Mouse (Mus musculus) ES-Bruce4 (cell line): Measurements from ENCODE around the gene Daglb. TPM values are rescaled to one million over a fixed set of nuclear protein-coding genes. Genes with fewer than 3 reads are reported as not detected.

Source experiments
- H3K27ac ChIP-seq: 2 replicates; pipeline ENCODE4 v1.5.1; 2012; ENCODE audit warnings: low read length, inconsistent platforms; ENCODE audit not compliant: insufficient read depth
- H3K27me3 ChIP-seq: 2 replicates; pipeline ENCODE4 v1.6.1; 2012; ENCODE audit warnings: mild to moderate bottlenecking, low read length, inconsistent platforms; ENCODE audit not compliant: control insufficient read depth, poor library complexity, insufficient read depth, severe bottlenecking
- H3K36me3 ChIP-seq: 2 replicates; pipeline ENCODE4 v1.6.1; 2012; ENCODE audit warnings: inconsistent platforms, mild to moderate bottlenecking, low read length, moderate library complexity; ENCODE audit not compliant: control insufficient read depth, poor library complexity, insufficient read depth, severe bottlenecking
- H3K4me1 ChIP-seq: one replicate; pipeline ENCODE4 v1.8.1; 2011; ENCODE audit warnings: low read length; ENCODE audit not compliant: control insufficient read depth, insufficient read depth
- H3K4me3 ChIP-seq: 2 replicates; pipeline ENCODE4 v1.5.1; 2011; ENCODE audit warnings: low read depth, mild to moderate bottlenecking, low read length
- H3K9ac ChIP-seq: 2 replicates; pipeline ENCODE4 v1.6.1; 2012; ENCODE audit warnings: low read depth, mild to moderate bottlenecking, inconsistent platforms; ENCODE audit not compliant: poor library complexity, severe bottlenecking
- H3K9me3 ChIP-seq: replicated peaks from 2 replicates; pipeline ENCODE4 v1.6.1; 2012; ENCODE audit warnings: mild to moderate bottlenecking, low read length, inconsistent platforms; ENCODE audit not compliant: control insufficient read depth, poor library complexity, insufficient read depth, severe bottlenecking
- CTCF ChIP-seq: IDR thresholded peaks from one replicate; pipeline ENCODE4 v1.8.1; 2011; ENCODE audit warnings: low read depth, low read length
- EP300 ChIP-seq: IDR thresholded peaks from 2 replicates; pipeline ENCODE4 v1.6.1; 2011; ENCODE audit warnings: low read depth, low read length; ENCODE audit not compliant: insufficient read depth
- POLR2A ChIP-seq: IDR thresholded peaks from one replicate; pipeline ENCODE4 v1.8.1; 2011; ENCODE audit warnings: low read length; ENCODE audit not compliant: insufficient read depth
- polyA plus RNA-seq: library from polyadenylated mRNA; stranded (reverse); fragments of >200 nt; gene quantifications from 2 replicates; pipeline ENCODE4 v1.2.4, GENCODE M21; 2011; ENCODE audit warnings: low read depth; ENCODE audit not compliant: missing spikeins, insufficient read depth, insufficient read length

Gene Daglb
- polyA plus RNA-seq, 1 experiment, result 3.1 TPM

- Histone ChIP-seq H3K27ac (no peak overlapping the region), H3K4me3 (no peak overlapping the region), H3K9me3 (no peaks in the 10 kb centered on the region), H3K27me3 (no peaks in the 10 kb centered on the region), H3K4me1 (no peaks in the 10 kb centered on the region), H3K36me3 (peaks cover 3% of the 10 kb centered on the region; the same call in 1 of the 2 replicates), H3K9ac (no peak overlapping the region)
- TF ChIP-seq POLR2A (no peak), EP300 (no peak), CTCF (no peak)
These were observed 90.8 kb downstream of the Daglb start for GRCm38 (mm10) chr5:143555233-143555632.

Other genes starting within 250 kb of the Daglb start
- not detected in 2 replicates for gene Spdye4a, start 237.7 kb upstream of the Daglb start, polyA plus RNA-seq
- 11.4 and 12.4 TPM in 2 replicates for gene Zfp12, start 229.4 kb upstream of the Daglb start, polyA plus RNA-seq
- gene Zfp316, start 194.6 kb upstream of the Daglb start, polyA plus RNA-seq, result 2.3 and 2.8 TPM in 2 replicates
- 0.93 and 1.2 TPM in 2 replicates for gene Zfp853, start 171.0 kb upstream of the Daglb start, polyA plus RNA-seq
- gene E130309D02Rik, start 149.2 kb upstream of the Daglb start, polyA plus RNA-seq, result 22.3 and 23.8 TPM in 2 replicates
- 27.2 and 28.9 TPM in 2 replicates for gene Zdhhc4, start 135.3 kb upstream of the Daglb start, polyA plus RNA-seq
- 0.38 and 0.57 TPM in 2 replicates for gene Grid2ip, start 107.2 kb upstream of the Daglb start, polyA plus RNA-seq
- 80.1 and 80.4 TPM in 2 replicates for gene Kdelr2, start 60.7 kb upstream of the Daglb start, polyA plus RNA-seq
- gene Rac1, start 63.5 kb downstream of the Daglb start, polyA plus RNA-seq, result 278 and 296 TPM in 2 replicates
- gene Cyth3, start 157.9 kb downstream of the Daglb start, polyA plus RNA-seq, result 15.5 and 19.8 TPM in 2 replicates